Mouse (Mus musculus): ENCODE data around the gene Rcor1. TPM values are rescaled to one million over a fixed set of nuclear protein-coding genes. Genes with fewer than 3 reads are reported as not detected.

The Rcor1 gene
- total and polyA plus RNA-seq, 3 experiments, result 6.5 to 16.1 (median 8.3) TPM

DNA sequence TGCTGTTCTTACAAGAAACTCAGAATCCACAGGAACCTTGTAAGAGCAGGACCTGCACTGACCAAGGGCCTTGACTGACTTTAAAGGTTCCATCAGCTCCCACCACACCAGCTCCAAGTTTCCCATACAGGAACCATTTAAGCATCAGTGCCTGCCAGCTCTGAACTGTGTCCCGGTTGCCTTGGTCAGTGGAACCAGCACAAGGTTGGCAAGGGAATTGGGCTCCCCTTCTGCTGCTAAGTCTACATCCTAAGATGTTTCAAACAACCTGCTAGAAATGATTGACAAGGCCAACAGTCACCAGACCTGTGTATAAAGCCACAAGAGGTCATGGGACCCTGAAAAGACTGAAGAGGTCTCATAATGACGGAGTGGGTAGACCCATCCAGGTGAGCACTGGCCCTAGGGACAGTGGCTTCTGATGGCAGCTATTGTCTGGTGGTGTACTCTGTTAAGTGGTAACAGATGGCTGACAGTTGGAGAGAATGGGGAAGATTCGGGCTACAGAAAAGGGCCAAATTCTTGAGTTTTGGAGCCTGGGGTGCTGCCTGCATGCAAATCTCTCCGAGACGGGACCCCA is 80.4 kb downstream of the Rcor1 start:
- Histone ChIP-seq H3K27me3 (replicated peaks) (no peaks in the 10 kb centered on the region), H3K79me2 (replicated peaks; ENCODE audit: control insufficient read depth, extremely low read depth, insufficient read depth, poor library complexity, severe bottlenecking) (no peaks in the 10 kb centered on the region), H3K4me3 (replicated peaks in 1 of 3; ENCODE audit: low read depth in 2 of 3, low read length in 2 of 3, poor library complexity in 1 of 3) (no peak overlapping the region), H3K27ac (ENCODE audit: insufficient read depth, low read depth) (no peak overlapping the region), H3K36me3 (replicated peaks in 1 of 2; ENCODE audit: control insufficient read depth in 1 of 2, insufficient read depth in 1 of 2, low read length in 1 of 2) (peaks cover 25 to 64% of the 10 kb centered on the region in 2 experiments), H3K9ac (ENCODE audit: insufficient read depth, low read depth) (no peak overlapping the region), H3K4me1 (ENCODE audit: control insufficient read depth in 1 of 2, insufficient read depth in 2 of 2) (peaks cover 0 to 4% of the 10 kb centered on the region in 2 experiments; a peak in 1 of 4 replicates), H3K9me3 (replicated peaks; ENCODE audit: low read length) (peaks cover 4% of the 10 kb centered on the region), H3K4me2 (ENCODE audit: insufficient read depth, low read depth, poor library complexity, severe bottlenecking) (no peak overlapping the region)
- in situ Hi-C loops (cut with MboI; ENCODE audit: low pct_ligation_motif_present, low pct_unique_long_range_greater_than_20kb, low sequenced_read_pairs), result no loop called here
- dilution Hi-C loops (cut with MboI; ENCODE audit: extremely low pct_ligation_motif_present, extremely low pct_unique_long_range_greater_than_20kb, low sequenced_read_pairs), result no loop called here
- no peak for TF ChIP-seq TCF12 (IDR thresholded peaks at IDR 0.05; ENCODE audit: low read depth, low read length)
- no peak for TF ChIP-seq UBTF (IDR thresholded peaks at IDR 0.05; ENCODE audit: low read depth, low read length)
- TF ChIP-seq SIN3A (IDR thresholded peaks at IDR 0.05; ENCODE audit: low read length), result no peak
- TF ChIP-seq MEF2A (IDR thresholded peaks at IDR 0.05; ENCODE audit: borderline replicate concordance, low read depth, low read length), result no peak
- no peak for TF ChIP-seq HCFC1 (IDR thresholded peaks at IDR 0.05; ENCODE audit: low read depth, low read length)
- no peak for TF ChIP-seq MAX (IDR thresholded peaks at IDR 0.05; ENCODE audit: low read length)
- TF ChIP-seq EP300 (IDR thresholded peaks at IDR 0.05; ENCODE audit: low read length), result no peak
- no peak for TF ChIP-seq USF1 (IDR thresholded peaks at IDR 0.05; ENCODE audit: low read depth, low read length)
- TF ChIP-seq RCOR1 (conservative IDR thresholded peaks at IDR 0.05; ENCODE audit: low read depth, low read length), result no peak
- no peak for TF ChIP-seq E2F4 (IDR thresholded peaks at IDR 0.05; ENCODE audit: insufficient replicate concordance, low read depth, low read length)
- TF ChIP-seq NELFE (IDR thresholded peaks at IDR 0.05; ENCODE audit: low read depth, low read length), result no peak
- no peak for TF ChIP-seq CHD2 (IDR thresholded peaks at IDR 0.05; ENCODE audit: low read length)
- no peak for TF ChIP-seq RAD21 (IDR thresholded peaks at IDR 0.05; ENCODE audit: low read depth, low read length)
- TF ChIP-seq MAFK (IDR thresholded peaks at IDR 0.05; ENCODE audit: insufficient replicate concordance, low read length), result no peak
- no peak for TF ChIP-seq ZC3H11A (IDR thresholded peaks at IDR 0.05; ENCODE audit: low read depth, low read length)
- no peak for TF ChIP-seq BHLHE40 (IDR thresholded peaks at IDR 0.05; ENCODE audit: low read depth, low read length)
- TF ChIP-seq USF2 (conservative IDR thresholded peaks at IDR 0.05; ENCODE audit: low read depth, low read length), result no peak
- no peak for DNase-seq (ENCODE audit: extremely low read depth)

GRCm38 (mm10) chr12:111120976-111121645 is 82.0 kb downstream of the Rcor1 start:
- Histone ChIP-seq H3K79me2 (replicated peaks; ENCODE audit: control insufficient read depth, extremely low read depth, insufficient read depth, poor library complexity, severe bottlenecking) (no peaks in the 10 kb centered on the region), H3K27ac (ENCODE audit: insufficient read depth, low read depth) (no peak overlapping the region), H3K4me1 (ENCODE audit: control insufficient read depth in 1 of 2, insufficient read depth in 2 of 2) (peaks cover 0 to 4% of the 10 kb centered on the region in 2 experiments; a peak in 1 of 4 replicates), H3K4me2 (ENCODE audit: insufficient read depth, low read depth, poor library complexity, severe bottlenecking) (no peak overlapping the region), H3K9me3 (replicated peaks; ENCODE audit: low read length) (peaks cover 4% of the 10 kb centered on the region), H3K36me3 (replicated peaks in 1 of 2; ENCODE audit: control insufficient read depth in 1 of 2, insufficient read depth in 1 of 2, low read length in 1 of 2) (peaks cover 19 to 52% of the 10 kb centered on the region in 2 experiments), H3K4me3 (replicated peaks in 1 of 3; ENCODE audit: low read depth in 2 of 3, low read length in 2 of 3, poor library complexity in 1 of 3) (no peak overlapping the region), H3K27me3 (replicated peaks) (no peaks in the 10 kb centered on the region), H3K9ac (ENCODE audit: insufficient read depth, low read depth) (no peak overlapping the region)
- TF ChIP-seq MAZ (IDR thresholded peaks at IDR 0.05; ENCODE audit: low read depth, low read length) (no peak), ZKSCAN1 (IDR thresholded peaks at IDR 0.05; ENCODE audit: borderline replicate concordance, low read depth, low read length) (no peak), E2F4 (IDR thresholded peaks at IDR 0.05; ENCODE audit: insufficient replicate concordance, low read depth, low read length) (no peak), ZNF384 (IDR thresholded peaks at IDR 0.05; ENCODE audit: low read depth, low read length) (no peak), UBTF (IDR thresholded peaks at IDR 0.05; ENCODE audit: low read depth, low read length) (no peak), PAX5 (IDR thresholded peaks at IDR 0.05; ENCODE audit: low read length) (no peak), SIN3A (IDR thresholded peaks at IDR 0.05; ENCODE audit: low read length) (no peak), ZMIZ1 (IDR thresholded peaks at IDR 0.05; ENCODE audit: low read depth, low read length) (no peak), USF2 (conservative IDR thresholded peaks at IDR 0.05; ENCODE audit: low read depth, low read length) (no peak), NRF1 (IDR thresholded peaks at IDR 0.05; ENCODE audit: low read depth, low read length) (no peak), ZC3H11A (IDR thresholded peaks at IDR 0.05; ENCODE audit: low read depth, low read length) (no peak), POLR2A (IDR thresholded peaks at IDR 0.05; ENCODE audit: low read depth, low read length) (no peak), TBP (conservative IDR thresholded peaks at IDR 0.05; ENCODE audit: low read depth, low read length) (no peak), POLR2AphosphoS2 (IDR thresholded peaks at IDR 0.05; ENCODE audit: low read depth, low read length) (no peak), SMC3 (IDR thresholded peaks at IDR 0.05; ENCODE audit: low read depth, low read length) (no peak), MYC (IDR thresholded peaks at IDR 0.05; ENCODE audit: low read depth, low read length) (no peak), EP300 (IDR thresholded peaks at IDR 0.05; ENCODE audit: low read length) (no peak), MEF2A (IDR thresholded peaks at IDR 0.05; ENCODE audit: borderline replicate concordance, low read depth, low read length) (no peak), CTCF (conservative IDR thresholded peaks at IDR 0.05 in 1 of 2, IDR thresholded peaks at IDR 0.05 in 1 of 2; ENCODE audit: low read depth in 2 of 2, low read length in 2 of 2) (no peak), JUND (conservative IDR thresholded peaks at IDR 0.05; ENCODE audit: low read depth, low read length) (no peak)
- DNase-seq (ENCODE audit: extremely low read depth), result no peak
- dilution Hi-C loops (cut with MboI; ENCODE audit: extremely low pct_ligation_motif_present, extremely low pct_unique_long_range_greater_than_20kb, low sequenced_read_pairs), result no loop called here
- in situ Hi-C loops (cut with MboI; ENCODE audit: low pct_ligation_motif_present, low pct_unique_long_range_greater_than_20kb, low sequenced_read_pairs), result no loop called here

All from CH12.LX (cell line).